Comparison of ENCODE assay signal across 12 mouse cellular contexts in the genomic region with DNA sequence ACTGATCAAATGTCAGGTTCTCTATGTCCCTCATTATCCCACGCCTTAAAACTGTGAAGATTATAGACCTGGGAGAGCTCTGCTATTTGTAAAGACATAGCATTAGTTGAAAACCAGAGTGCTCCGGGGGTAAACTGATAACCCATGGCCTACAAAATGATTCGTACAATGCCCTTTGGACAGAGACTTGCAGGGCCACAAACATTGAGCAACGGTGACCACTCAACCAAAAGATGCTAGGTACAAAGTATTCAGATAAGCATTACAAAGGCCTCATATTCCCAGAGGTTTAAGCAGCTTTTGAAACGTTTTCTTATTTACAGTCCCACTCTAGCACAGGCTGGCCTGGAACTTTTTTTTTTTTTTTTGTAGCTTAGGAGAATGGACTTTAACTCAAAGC. TPM values are rescaled to one million over a fixed set of nuclear protein-coding genes. Genes with fewer than 3 reads are reported as not detected.
DNase-seq lines count a peak whose midpoint lies in the region; ATAC-seq lines count a peak whose summit lies in the region.
"Had no signal": no experiment of that assay in that cellular context is flagged by ENCODE, and none has a peak within 500 bp of the region (broad histone marks: within the 10 kb centered on the region; RNA-seq: fewer than 3 reads in every experiment).

No protein-coding gene starts in this region.

- H3K27ac ChIP-seq in heart, embryonic 11.5 days (ENCODE audit: low read depth, low read length), result no peak overlapping the region
- H3K27ac ChIP-seq in intestine, embryonic 16.5 days (ENCODE audit: low read length), result peak overlapping the region; percentile 85
- H3K27ac ChIP-seq in liver, embryonic 15.5 days (replicated peaks), result peak overlapping the region; percentile 63

- peak overlapping the region; percentile 61 for H3K4me2 ChIP-seq in heart, embryonic 11.5 days
- peak overlapping the region; percentile 84 for H3K4me2 ChIP-seq in intestine, embryonic 16.5 days (ENCODE audit: low read depth, low read length)
- H3K4me2 ChIP-seq in liver, embryonic 15.5 days, result peak overlapping the region; percentile 13; the same call in 1 of the 2 replicates

- H3K4me1 ChIP-seq in heart, embryonic 11.5 days (ENCODE audit: control insufficient read depth, insufficient read depth, low read length), result peaks cover 13% of the 10 kb centered on the region; the same call in 1 of the 2 replicates
- H3K4me1 ChIP-seq in intestine, embryonic 16.5 days (ENCODE audit: control insufficient read depth, insufficient read depth, low read length), result peaks cover 26% of the 10 kb centered on the region
- peaks cover 35% of the 10 kb centered on the region for H3K4me1 ChIP-seq in liver, embryonic 15.5 days (replicated peaks)

- no peak for DNase-seq in heart, postnatal 14 days
- peak; percentile 62 for DNase-seq in kidney, adult 9 months
- DNase-seq in kidney, postnatal 25 days, result no peak
- DNase-seq in adrenal gland, postnatal 14 days, result no peak
- DNase-seq in lung, postnatal 36 days, result no peak
- DNase-seq: cerebellum, adult 11 months; lung, embryonic 14.5 days had no signal

- ATAC-seq in heart, embryonic 11.5 days (replicated peaks; ENCODE audit: insufficient number of reproducible peaks, low FRiP score, low TSS enrichment), result no peak
- ATAC-seq in intestine, embryonic 16.5 days, result peak; percentile 8
- peak; percentile 8; the same call in 1 of the 2 replicates for ATAC-seq in liver, embryonic 15.5 days (ENCODE audit: insufficient read depth)
- ATAC-seq: activated CD4-positive, CD25-positive, alpha-beta regulatory T cell, adult 4 months had no signal

- no peak overlapping the region for H3K4me3 ChIP-seq in heart, embryonic 11.5 days (ENCODE audit: low read depth, low read length)
- no peak overlapping the region for H3K4me3 ChIP-seq in intestine, embryonic 16.5 days (ENCODE audit: low read length)
- H3K4me3 ChIP-seq in liver, embryonic 15.5 days (replicated peaks), result no peak overlapping the region
- H3K4me3 ChIP-seq: megakaryocyte, embryonic 14.5 days had no signal

- H3K9ac ChIP-seq in heart, embryonic 11.5 days (ENCODE audit: low read depth, low read length), result no peak overlapping the region
- no peak overlapping the region for H3K9ac ChIP-seq in intestine, embryonic 16.5 days (ENCODE audit: low read depth, low read length)
- H3K9ac ChIP-seq in liver, embryonic 15.5 days, result no peak overlapping the region
- H3K9ac ChIP-seq: lung, embryonic 14.5 days had no signal

- no peaks in the 10 kb centered on the region for H3K36me3 ChIP-seq in heart, embryonic 11.5 days (ENCODE audit: control insufficient read depth, insufficient read depth, low read length)
- H3K36me3 ChIP-seq in intestine, embryonic 16.5 days (ENCODE audit: control insufficient read depth, insufficient read depth, low read length), result no peaks in the 10 kb centered on the region
- H3K36me3 ChIP-seq in liver, embryonic 15.5 days (replicated peaks), result 0 out of 2 replicates have a peak, but pooled peaks cover 3% of the 10 kb centered on the region

- intact Hi-C loops in heart, postnatal 14 days (cut with DNase I), result loop anchor here (5.0 kb wide), 1 partner anchor 34 kb away; a partner anchor contains a TSS

- WGBS in heart, embryonic 11.5 days (ENCODE audit: insufficient replicate concordance), result 59% methylated on average over 5 of the region's 5 CpGs
- WGBS in intestine, embryonic 16.5 days, result 57% methylated on average over 5 of the region's 5 CpGs
- 50% methylated on average over 5 of the region's 5 CpGs for WGBS in liver, embryonic 15.5 days (ENCODE audit: insufficient replicate concordance)

- no peaks in the 10 kb centered on the region for H3K9me3 ChIP-seq in heart, embryonic 11.5 days (replicated peaks; ENCODE audit: control insufficient read depth, low read length)
- no peaks in the 10 kb centered on the region for H3K9me3 ChIP-seq in intestine, embryonic 16.5 days (ENCODE audit: control insufficient read depth, low read length)
- no peaks in the 10 kb centered on the region for H3K9me3 ChIP-seq in liver, embryonic 15.5 days (replicated peaks)
- H3K9me3 ChIP-seq: megakaryocyte, embryonic 14.5 days had no signal

- no peaks in the 10 kb centered on the region for H3K27me3 ChIP-seq in heart, embryonic 11.5 days (ENCODE audit: control insufficient read depth, insufficient read depth, low read length)
- H3K27me3 ChIP-seq in intestine, embryonic 16.5 days (replicated peaks; ENCODE audit: control insufficient read depth, insufficient read depth, low read length), result no peaks in the 10 kb centered on the region
- H3K27me3 ChIP-seq in liver, embryonic 15.5 days, result no peaks in the 10 kb centered on the region
- H3K27me3 ChIP-seq: megakaryocyte, embryonic 14.5 days had no signal

RNA-seq across cellular contexts. Expression of a gene that starts 2.4 kb away (rescaled TPM):
- 132 and 141 TPM in 2 replicates for polyA plus RNA-seq in heart, embryonic 11.5 days (2014; fragmentation: Nextera tagmentation; extraction: Ambion mirVana)
- total RNA-seq in heart, postnatal 14 days (2021), result 100 to 1,000 TPM; 785 to 791 TPM
- 281 and 283 TPM in 2 replicates for polyA plus RNA-seq in intestine, embryonic 16.5 days (2015; fragmentation: Nextera tagmentation; extraction: Ambion mirVana)
- 223 and 238 TPM in 2 replicates for polyA plus RNA-seq in liver, embryonic 15.5 days (2015; fragmentation: Nextera tagmentation; extraction: Ambion mirVana)
- 99.6 and 129 TPM in 2 replicates for total RNA-seq in adrenal gland, postnatal 14 days (2021)

RNA-seq across cellular contexts. Expression of a gene that starts 32.6 kb away (rescaled TPM):
- polyA plus RNA-seq in heart, embryonic 11.5 days (2014; fragmentation: Nextera tagmentation; extraction: Ambion mirVana), result 11.8 and 12.4 TPM in 2 replicates
- 10 to 100 TPM in 1 of 2 experiments, 1 to 10 TPM in 1; 9.9 to 12.0 TPM for total RNA-seq in heart, postnatal 14 days (2021)
- polyA plus RNA-seq in intestine, embryonic 16.5 days (2015; fragmentation: Nextera tagmentation; extraction: Ambion mirVana), result 28.1 and 36.3 TPM in 2 replicates
- polyA plus RNA-seq in liver, embryonic 15.5 days (2015; fragmentation: Nextera tagmentation; extraction: Ambion mirVana), result 8.0 and 8.2 TPM in 2 replicates
- 13.3 and 13.6 TPM in 2 replicates for total RNA-seq in adrenal gland, postnatal 14 days (2021)

Comparison
In these comparisons a context has a peak if more than half of its experiments do, and no peak if none do; other contexts are left out.
1. H3K4me2 ChIP-seq: peak in every context shown above with its lines; median percentile 84 in intestine, embryonic 16.5 days; 61 in heart, embryonic 11.5 days; 13 in liver, embryonic 15.5 days.